Mouse (Mus musculus) cerebellum, postnatal 4 days (tissue): ENCODE results near the gene C1qtnf3.

Source experiments
- DNase-seq, 2 experiments: peaks; one replicate each; pipeline ENCODE4 v3.0.0; 2022; ENCODE audit warnings: low spot score in 2 of 2, mixed read lengths in 1 of 2

C1qtnf3 gene

DNA sequence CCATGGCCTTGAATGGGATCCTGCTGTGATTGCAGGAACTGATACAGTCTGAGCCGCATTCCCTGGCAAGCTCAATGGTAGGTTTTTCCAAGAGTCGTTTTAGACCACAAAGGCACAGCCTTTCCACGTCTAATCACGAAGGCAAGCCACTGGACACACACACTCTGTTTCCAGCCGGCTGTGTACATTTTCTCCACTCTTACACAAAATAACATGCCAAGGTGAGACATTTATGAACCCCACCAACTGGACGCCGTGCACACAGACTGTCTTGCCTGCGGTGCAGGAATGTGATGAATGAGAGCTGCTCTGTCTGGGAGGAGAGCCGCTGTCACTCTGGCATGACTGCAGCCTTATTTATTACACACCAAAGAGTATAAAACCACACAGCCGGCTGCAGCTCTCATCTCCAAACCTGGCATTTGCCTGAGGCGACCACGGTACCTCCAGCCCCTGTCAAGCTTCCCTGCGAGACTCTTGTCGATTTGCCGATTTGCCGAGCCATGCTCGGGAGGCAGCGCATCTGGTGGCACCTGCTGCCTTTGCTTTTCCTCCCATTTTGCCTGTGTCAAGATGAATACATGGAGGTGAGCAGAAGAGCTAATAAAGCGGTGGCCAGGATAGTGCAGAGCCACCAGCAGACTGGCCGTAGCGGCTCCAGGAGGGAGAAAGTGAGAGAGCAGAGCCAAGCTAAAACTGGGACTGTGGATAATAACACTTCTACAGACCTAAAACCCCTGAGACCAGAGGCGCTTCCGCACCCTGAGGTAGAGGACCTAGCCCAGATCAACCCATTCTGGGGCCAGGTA, at the start of gene C1qtnf3:
TSS of gene C1qtnf3 (plus strand) at position 382 of the 809 bp plus-strand sequence.
- DNase-seq, result peak in 1 of 2 experiments; percentile 3

DNA sequence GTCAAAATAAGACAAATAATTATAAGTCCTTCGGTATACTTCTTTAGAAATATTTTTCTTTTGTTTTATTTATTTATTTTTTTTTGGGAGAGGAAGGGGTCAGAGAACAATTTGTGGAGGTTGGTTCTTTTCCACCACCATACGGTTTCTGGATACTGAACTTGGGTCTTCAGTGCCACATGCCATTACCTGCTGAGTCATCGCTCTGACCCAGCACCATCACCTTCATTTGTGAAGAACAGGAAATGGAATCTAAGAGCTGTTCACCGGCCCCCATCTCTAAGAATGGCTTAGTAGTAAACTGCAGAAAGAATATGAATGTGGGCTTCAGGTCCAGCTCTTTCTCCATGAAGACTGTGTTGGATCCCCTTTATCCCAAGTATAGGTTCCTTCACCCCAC, 49.8 kb upstream of the C1qtnf3 start:
- DNase-seq, result no peak

DNA sequence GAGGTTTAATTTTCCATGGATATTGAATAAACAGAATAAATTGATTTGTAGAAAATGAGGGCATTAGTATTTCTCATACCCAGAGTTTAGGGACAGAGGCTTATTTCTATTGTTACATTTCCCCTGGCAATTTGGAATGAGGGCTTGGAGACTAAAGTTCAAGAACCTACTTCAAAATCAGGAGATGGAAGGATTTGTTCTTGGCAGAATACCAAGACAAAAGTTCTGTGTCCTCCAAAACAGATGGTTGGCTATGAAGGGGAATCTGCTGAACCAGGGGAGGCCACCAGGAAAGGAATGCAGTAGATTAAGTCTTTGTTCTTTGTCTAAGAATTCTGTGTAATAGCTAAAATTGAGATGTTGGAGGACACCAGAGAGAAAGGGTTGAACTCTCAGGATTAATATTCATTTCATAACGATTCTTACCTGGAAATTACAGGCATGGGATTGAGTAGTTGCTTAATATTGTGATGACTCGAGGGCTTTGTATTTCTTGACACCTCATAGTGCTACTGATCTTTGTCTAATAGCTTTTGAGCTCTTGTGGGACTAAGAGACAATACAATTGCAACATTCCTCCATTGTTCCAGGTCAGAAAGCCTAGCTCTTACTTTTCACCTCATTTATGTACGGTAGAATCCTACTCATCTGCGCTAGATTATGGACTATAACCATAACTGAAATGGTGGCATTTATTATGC, 35.4 kb upstream of the C1qtnf3 start:
- no peak for DNase-seq

DNA sequence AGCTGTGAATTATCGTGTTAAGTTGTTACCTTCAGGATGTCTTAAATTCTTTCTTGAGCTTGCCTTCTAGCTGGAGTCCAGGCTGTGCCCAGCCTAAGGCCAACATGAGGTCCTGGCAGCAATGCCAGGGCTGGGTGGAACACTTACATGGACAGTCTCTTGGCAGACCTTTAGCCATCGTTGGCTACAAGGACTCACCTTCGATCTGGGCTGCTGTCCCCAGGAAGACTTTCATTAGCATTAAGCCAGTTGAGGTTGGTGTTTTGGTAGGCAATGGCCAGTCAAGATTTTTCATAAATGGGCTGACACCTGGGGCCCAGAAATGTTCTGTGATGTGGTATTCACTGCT, 34.8 kb upstream of the C1qtnf3 start:
- no peak for DNase-seq

DNA sequence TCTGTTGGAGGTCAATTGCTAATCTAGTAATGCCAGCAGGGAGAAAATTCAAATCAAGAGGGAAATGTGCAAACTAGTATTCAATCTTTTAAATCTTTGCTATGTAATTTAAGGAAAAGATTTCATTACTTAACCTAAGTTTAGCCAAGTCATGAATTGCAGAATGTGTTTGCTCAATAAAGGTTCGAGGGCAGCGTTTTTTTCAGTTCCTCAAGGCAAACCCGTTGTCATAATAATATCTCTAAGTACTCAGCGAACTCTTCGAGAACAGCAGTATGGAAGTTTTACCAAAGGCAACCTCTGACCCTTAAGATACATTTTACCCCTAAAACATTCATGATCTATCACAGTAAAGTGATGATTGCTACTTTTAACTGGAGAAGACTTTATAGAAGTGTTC, 31.9 kb upstream of the C1qtnf3 start:
- DNase-seq, result no peak

DNA sequence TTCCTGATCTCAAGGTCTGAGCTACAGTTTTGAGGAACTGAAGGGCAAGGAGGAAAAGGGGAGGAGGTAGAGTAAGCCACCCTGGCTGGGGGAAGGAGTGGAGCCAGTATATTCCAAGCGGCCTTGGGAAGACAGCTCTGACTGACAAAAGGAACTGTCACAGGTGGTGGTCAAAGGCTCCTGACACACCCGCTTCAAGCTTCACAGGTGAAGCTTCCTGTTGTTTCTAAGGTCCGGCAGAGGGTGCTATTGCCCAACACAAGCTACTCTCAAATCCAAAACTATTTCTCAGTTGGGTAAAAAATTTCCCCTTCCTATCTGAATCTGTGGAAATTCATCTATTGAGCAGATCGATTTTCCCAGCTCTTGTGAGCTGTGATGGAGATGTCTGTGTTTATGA, 31.1 kb upstream of the C1qtnf3 start:
- DNase-seq, result no peak

DNA sequence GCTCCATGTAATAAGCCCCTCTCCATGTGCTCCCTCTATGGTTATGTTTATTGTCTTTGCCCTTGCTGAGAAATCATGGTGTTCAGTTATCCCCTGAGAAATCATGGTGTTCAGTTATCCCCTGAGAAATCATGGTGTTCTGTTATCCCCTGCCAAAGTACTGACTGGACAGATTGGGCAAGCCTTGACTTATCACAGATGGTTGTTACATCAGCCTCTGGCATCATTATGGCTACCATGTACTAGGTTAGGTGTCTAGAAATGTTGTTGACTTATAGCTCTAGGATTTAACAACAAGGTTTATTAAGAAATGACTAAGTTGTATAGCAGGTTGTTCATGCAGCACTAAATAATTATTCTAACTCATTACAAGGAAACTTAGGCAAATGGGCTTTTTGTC, 30.1 kb upstream of the C1qtnf3 start:
- DNase-seq, result no peak

DNA sequence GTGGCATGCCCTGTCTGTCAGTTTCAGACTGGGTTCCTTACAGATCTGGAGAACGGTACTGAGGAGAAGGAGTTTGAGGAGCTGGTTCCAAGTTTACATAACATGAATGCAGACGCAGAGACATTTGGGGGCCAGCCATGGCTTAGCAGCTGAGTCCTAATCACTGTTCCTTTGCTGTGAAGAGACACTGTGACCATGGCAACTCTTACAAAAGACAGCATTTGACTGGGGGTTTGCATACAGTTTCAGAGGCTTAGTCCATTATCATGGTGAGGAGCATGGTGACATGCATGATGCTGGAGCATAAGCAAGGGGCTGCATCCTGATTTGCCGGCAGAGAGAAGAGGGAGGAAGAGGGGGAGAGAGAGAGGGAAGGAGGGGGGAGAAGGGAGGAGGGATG, 29.6 kb upstream of the C1qtnf3 start:
- no peak for DNase-seq

DNA sequence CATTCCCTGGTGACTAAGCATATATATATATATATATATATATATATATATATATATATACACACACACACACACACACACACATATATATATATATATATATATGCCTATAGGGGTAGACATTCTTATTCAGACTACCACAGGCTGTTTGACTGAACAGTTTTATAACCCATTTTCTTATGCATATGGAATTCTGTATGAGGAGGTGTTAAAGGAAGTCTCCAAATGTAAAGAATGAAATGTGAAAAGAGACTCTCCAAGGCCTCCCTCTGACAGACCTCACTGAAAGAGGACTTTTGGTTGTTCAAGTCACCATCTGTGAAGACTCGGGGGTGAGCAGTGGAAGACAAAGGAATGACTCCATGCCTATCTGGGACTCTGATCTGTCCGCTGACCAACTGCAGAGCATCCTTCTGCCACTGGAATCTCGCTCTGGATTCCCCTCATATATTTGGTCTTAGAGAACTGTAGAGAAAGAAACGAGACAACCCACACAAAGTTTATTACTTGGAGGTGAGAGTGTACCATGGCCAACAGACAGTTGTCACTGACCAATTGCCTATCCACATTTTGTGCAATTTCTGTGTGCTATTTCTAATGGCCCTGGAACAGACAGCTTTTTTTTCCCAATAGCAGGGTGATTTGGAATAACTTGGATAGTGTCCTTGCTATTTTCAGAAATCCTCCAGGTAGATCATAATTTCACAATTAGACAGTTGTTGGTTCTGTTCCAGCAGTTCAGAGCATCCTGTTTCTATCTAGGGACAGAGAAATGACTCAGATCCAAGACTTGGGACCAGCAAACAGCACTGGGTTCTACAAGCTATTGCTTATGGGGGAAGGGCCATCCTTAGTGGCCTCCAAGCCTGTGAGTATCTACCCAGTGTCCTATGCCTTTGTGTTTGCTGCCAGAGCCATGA, 28.8 kb upstream of the C1qtnf3 start:
- DNase-seq, result no peak

DNA sequence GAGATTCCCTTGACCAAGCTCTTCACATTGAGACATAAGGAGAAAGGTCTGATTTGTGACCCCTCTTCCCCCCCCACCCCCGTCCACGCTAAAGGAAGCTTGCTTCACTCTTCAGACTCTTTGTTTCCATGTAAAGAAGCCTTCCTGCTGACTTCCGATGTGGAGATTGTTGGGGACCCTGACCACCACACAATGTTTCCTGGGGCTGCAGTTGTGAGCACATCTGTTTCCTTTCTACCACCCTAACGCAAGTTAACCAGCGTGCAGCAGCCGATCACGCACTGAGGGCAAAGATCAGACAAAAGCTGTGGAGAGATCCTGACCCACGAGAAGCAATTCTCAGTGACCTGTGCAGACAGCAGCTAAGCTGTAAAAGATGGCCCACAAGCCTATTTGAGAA, 24.8 kb upstream of the C1qtnf3 start:
- no peak for DNase-seq

DNA sequence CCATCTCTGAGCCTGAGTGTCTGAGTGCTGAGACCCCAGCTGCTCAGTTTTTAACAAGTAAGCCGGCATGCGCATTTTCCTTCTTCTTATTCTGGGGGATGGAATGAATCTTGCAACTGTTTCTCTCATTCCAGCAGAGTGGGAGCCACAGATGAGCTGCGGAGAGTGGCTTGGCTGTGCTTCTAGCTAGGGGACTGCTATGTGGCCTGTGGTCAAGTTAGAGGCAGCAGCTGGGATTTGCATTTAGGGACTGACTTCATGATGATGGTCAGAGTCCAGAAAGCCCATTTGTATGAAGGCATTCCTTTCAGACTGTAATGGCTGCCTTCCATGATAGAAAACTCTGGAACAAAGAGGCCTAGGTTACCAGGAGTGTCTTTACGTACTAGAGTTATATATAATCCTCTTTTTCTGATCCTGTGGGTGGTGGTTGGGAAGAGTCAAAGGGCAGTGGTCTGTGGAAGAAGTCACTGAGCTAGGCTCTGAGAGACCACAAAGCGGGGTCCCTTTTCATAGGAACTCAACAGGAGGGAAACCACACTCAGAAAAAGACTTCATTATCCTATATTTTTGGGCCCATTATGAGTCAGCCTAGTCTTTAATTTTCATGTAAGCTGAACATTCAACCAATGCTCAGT, 23.4 kb upstream of the C1qtnf3 start:
- no peak for DNase-seq

DNA sequence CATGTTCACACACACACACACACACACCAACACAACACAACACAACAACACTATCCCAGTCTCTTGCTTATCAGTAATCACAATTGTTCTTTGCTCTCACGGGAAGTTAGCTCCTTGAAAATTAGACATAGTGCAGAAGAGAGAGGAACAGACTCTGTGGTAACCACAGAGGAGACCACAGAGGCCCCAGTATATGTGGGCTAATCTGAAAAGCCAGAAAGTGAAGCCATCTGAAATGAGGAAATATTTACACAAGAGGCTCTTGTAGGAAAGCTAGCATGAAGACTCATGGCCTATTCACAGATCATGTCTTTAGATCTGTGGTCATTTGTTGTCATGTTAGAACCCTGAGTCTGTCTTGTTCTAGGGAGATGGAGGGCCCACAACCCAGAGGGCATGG, 18.2 kb upstream of the C1qtnf3 start:
- no peak for DNase-seq

DNA sequence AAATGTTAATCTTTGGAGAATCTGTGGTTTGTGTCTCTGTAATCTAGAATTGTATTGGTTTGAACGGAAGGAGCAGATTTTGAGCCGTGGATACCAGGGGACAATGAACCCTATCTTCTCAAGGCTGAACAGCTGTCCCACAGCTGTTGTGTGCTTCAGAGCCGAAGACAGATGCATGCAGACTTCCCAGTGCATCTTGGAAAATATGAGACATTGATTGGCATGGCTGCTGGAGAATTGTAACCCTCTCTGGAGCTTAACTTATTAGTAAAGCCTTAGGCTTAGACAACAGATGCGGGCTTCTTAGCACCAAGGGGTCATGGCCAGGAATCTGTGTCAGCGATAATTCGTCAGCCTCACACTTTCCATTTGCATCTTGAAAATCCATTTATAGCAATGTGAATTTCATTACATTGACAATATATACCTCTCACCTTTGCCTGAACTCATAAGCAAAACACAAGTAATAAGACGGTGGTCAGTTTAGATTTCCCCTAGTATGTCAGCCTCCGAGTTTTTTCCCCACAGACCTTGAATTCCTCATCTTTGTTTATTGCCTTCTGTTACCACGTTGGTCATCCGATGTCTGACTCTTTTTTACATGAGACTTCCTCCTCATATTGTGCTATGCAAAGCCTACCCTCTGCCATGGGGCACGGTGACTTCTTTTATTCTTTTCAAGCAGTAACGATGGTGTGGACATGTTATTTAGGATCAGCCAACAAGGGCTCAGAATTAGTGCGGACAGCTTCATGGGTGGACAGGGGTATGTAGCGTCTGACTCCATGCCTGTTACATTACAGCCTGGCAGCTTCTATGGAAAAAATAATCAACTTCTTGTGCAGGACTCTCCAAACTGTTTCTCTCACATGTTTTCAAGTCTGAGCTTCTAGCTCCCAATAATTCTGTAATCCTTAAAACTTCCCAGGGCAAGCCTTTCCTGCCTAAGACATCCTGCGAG, 11.7 kb upstream of the C1qtnf3 start:
- DNase-seq, result no peak

DNA sequence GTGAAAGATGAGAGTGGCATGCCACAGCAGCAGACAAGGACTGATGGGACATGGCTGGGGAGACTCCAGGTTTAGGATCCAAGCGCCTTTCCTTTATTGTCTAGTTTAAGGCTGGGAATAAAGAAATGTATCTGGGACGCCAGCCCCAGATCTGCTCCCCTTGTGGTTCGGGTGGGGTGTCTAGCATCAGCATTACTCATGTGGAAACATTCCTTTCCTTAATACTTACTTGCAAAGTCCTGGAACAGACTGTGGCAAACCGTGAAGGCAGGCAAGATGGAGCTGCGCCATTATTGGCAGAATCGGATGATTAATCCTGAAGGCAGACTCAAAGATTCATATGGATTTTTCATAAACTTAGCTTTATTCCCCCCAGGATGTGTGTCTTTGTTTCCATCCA, 10.2 kb upstream of the C1qtnf3 start:
- no peak for DNase-seq

DNA sequence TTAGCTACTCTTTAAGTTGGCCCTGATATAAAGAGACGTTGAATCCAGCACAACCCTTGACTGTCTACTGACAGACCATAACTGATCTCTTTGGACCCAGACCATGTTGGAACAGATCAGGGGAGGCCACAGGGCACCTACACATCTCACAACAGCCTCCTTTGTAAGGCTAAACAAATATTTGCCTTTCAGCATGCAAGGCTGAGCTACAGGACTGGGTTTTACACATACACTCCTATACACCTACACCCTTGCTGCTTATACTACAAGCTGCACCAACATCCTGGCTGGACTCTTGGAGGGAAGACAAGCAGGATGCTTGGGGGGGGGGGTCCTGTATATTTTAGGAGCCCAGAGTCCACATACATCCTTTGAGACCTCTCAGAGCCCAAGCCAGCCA, 4.3 kb upstream of the C1qtnf3 start:
- no peak for DNase-seq

DNA sequence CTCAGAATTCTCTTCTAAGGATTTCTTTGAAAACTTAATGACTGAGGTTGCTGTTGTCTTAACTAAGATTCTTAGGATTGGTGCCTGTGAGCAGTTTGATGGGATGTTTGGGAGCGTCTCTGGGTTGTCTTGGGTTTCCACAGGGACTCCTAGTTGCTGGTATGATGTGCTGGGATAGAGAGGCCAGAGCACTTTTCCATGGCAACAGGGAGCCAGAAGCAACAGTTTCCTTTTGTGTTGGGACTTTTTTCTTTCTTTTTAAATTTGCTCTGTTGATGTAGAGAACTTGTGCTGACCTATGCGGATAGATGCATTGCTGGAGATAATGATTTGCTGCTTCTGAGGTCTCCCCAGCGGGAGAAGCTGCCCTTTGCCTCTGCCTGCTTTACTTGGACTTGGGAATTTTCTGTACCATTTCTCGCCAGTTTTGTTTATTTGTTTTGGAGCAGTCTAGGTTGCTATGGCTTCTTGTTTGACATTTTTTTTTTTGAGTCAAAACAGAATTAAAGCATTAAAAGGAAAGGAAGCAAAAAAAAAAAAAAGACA, 701 bp downstream of the C1qtnf3 start:
- no peak for DNase-seq

DNA sequence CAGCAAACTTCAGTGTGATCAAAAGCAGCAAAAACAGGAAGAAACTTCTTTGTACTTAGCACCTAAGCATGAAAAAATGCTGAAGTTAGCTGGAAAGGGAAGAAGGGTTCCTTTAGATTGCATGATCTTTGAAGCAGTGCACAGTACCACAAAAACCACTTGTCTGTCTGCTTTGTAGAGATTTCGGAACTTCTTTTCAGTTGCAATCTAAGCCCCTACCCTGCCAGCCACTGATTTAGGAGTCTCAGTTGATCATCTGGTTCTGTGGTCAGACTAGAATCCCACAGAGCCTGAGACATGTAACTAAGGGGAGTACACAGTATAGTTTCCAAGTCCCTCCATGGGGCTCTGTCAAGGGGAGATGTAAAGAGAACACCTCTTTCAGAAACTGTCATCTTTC, 1.3 kb downstream of the C1qtnf3 start:
- DNase-seq, result no peak

DNA sequence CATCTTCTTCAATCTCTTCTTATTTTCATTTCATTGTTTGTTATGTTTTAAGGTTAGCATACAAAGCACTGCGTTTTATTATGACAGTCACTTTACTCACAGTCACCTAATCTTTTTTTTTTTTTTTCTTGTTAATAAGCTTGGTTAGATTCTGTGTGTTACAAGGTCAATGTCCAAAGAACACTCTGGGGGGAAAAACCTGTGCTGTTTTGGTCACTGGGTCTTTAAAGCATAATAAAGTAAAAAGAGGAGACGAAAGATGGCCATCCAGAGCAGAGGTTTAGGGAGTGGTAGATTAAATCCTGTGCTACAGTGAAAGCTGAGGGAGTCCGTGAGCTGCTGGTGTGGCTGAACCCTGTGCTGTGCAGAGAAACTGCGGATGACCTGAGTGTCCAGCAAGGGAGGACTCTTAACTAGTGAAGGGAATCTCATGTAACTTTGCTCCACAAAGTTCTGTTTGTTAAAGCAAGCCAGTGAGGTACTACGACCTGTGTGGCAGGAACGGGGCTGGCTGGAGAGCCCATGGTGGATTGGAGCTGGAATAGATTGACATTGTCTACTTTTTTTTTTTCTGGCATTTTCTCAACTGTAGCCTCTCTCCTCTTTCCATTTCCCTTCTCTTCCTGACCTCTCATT, 2.4 kb downstream of the C1qtnf3 start:
- no peak for DNase-seq

DNA sequence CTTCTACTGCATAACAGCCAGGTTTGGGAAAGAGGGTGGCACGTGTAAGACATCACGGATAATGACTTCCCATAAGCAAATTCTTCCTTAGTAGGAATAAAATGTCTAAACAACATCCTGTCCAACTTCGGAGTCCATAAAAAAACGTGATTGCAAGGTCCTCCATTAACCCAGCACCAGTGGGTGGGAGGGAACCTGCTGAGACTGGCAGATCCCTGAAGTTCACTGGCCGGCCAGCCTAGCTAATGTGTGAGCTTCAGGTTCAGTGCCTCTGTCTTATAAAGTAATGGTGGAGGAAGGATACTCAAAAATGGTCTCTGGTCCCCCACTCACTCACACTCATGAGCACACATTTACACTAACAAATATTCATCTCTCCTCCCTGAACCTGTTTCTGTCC, 3.0 kb downstream of the C1qtnf3 start:
- no peak for DNase-seq

DNA sequence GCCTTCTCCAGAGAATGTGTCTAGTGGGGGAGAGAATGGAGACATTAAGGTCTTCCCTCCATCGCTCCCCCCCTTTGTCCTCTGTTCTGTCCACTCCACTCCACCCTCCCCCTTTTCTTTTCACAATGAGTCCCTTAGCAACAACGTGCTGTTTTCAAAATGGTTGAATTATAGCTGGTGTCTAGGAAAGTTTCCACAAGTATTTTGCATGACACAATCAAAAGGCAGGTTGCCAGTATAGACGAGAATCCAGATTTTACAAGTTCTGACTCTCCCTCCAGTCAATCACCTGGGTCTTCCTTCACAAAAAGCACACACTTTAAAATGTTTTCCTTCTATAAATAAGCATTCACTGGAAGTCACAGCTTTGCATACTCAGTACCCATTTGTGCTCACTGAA, 4.6 kb downstream of the C1qtnf3 start:
- no peak for DNase-seq
